Mouse (Mus musculus) retina, postnatal 1 day (tissue): ENCODE measurements around the gene Prokr2.
"Not testable (repeated sequence)": the region's sequence is repeated elsewhere in the genome, so short reads cannot be mapped to it uniquely, and the experiment has no call there.

Experiments used
- DNase-seq: peaks from one replicate; pipeline ENCODE4 v3.0.0-alpha.2; 2012

Gene Prokr2

GRCm38 (mm10) chr2:132337202-132337601, 48.0 kb downstream of the Prokr2 start:
- DNase-seq = no peak

- no peak for DNase-seq
Observed at GRCm38 (mm10) chr2:132323541-132323940, 61.7 kb downstream of the Prokr2 start.

GRCm38 (mm10) chr2:132320516-132320915, 64.7 kb downstream of the Prokr2 start:
- DNase-seq = no peak

GRCm38 (mm10) chr2:132317178-132317577, 68.1 kb downstream of the Prokr2 start:
- DNase-seq = no peak

GRCm38 (mm10) chr2:132316041-132316808, 69.0 kb downstream of the Prokr2 start:
- DNase-seq = peak; percentile 81

- not testable (repeated sequence) for DNase-seq
Observed at GRCm38 (mm10) chr2:132314057-132314456, 71.2 kb downstream of the Prokr2 start.

GRCm38 (mm10) chr2:132313568-132313967, 71.7 kb downstream of the Prokr2 start:
- DNase-seq = no peak

- DNase-seq = no peak
Observed at GRCm38 (mm10) chr2:132312616-132313015, 72.6 kb downstream of the Prokr2 start.

GRCm38 (mm10) chr2:132309398-132309930, 75.8 kb downstream of the Prokr2 start:
- DNase-seq = no peak

GRCm38 (mm10) chr2:132308829-132309228, 76.4 kb downstream of the Prokr2 start:
- DNase-seq = no peak

GRCm38 (mm10) chr2:132307213-132307843, 77.9 kb downstream of the Prokr2 start:
- DNase-seq = no peak

- DNase-seq = no peak
Observed at GRCm38 (mm10) chr2:132305988-132306387, 79.3 kb downstream of the Prokr2 start.

GRCm38 (mm10) chr2:132305165-132305564, 80.1 kb downstream of the Prokr2 start:
- no peak for DNase-seq

GRCm38 (mm10) chr2:132301436-132301835, 83.8 kb downstream of the Prokr2 start:
- no peak for DNase-seq

GRCm38 (mm10) chr2:132298250-132298649, 87.0 kb downstream of the Prokr2 start:
- DNase-seq = no peak

GRCm38 (mm10) chr2:132293694-132294450, 91.4 kb downstream of the Prokr2 start:
- DNase-seq = no peak

- DNase-seq = no peak
Observed at GRCm38 (mm10) chr2:132292083-132292482, 93.2 kb downstream of the Prokr2 start.

GRCm38 (mm10) chr2:132291265-132291664, 94.0 kb downstream of the Prokr2 start:
- no peak for DNase-seq

GRCm38 (mm10) chr2:132290808-132291207, 94.4 kb downstream of the Prokr2 start:
- DNase-seq = no peak

GRCm38 (mm10) chr2:132289213-132289612, 96.0 kb downstream of the Prokr2 start:
- not testable (repeated sequence) for DNase-seq
